Mouse (Mus musculus) forebrain, embryonic 12.5 days (tissue): ENCODE data around the gene Nagk. TPM values are rescaled to one million over a fixed set of nuclear protein-coding genes. Genes with fewer than 3 reads are reported as not detected.
A peak's percentile ranks its signal among the peaks of the same experiment; 100 is the strongest.

Source experiments
- ATAC-seq: fragments of 200-750 bp; cut with Nextera tagmentation; 2 replicates; pipeline ENCODE4 v1.8.0; 2017; ENCODE audit warnings: moderate TSS enrichment; ENCODE audit not compliant: low FRiP score
- H3K27ac ChIP-seq: fragments of 300-500 bp; sonication (generic); 2 replicates; pipeline ENCODE4 v1.5.1; 2016; ENCODE audit warnings: mild to moderate bottlenecking
- H3K27me3 ChIP-seq: fragments of 300-500 bp; sonication (generic); 2 replicates; pipeline ENCODE4 v1.6.1; 2016; ENCODE audit warnings: mild to moderate bottlenecking
- H3K36me3 ChIP-seq: fragments of 300-500 bp; sonication (generic); replicated peaks from 2 replicates; pipeline ENCODE4 v1.6.1; 2016; ENCODE audit warnings: mild to moderate bottlenecking
- H3K4me1 ChIP-seq: fragments of 300-500 bp; sonication (generic); 2 replicates; pipeline ENCODE4 v1.6.1; 2016
- H3K4me2 ChIP-seq: fragments of 300-500 bp; sonication (generic); 2 replicates; pipeline ENCODE4 v1.6.1; 2016; ENCODE audit warnings: mild to moderate bottlenecking, moderate library complexity
- H3K4me3 ChIP-seq: fragments of 300-500 bp; sonication (generic); replicated peaks from 2 replicates; pipeline ENCODE4 v1.5.1; 2016; ENCODE audit warnings: mild to moderate bottlenecking
- H3K9ac ChIP-seq: fragments of 300-500 bp; sonication (generic); 2 replicates; pipeline ENCODE4 v1.6.1; 2016; ENCODE audit warnings: mild to moderate bottlenecking
- H3K9me3 ChIP-seq: fragments of 300-500 bp; sonication (generic); 2 replicates; pipeline ENCODE4 v1.6.1; 2016
- WGBS: fragments of 180-500 bp; shearing (Covaris S2); methylation state at CpG from one replicate; pipeline ENCODE4 v1.1.7; 2016; 5-methylcytosine and 5-hydroxymethylcytosine counted together
- polyA plus RNA-seq: library from polyadenylated mRNA; unstranded; fragments of >200 nt; fragmentation: Nextera tagmentation; extraction: Ambion mirVana; gene quantifications from 2 replicates; pipeline ENCODE4 v1.2.1, GENCODE M21; 2016

Nagk gene
- polyA plus RNA-seq: 49.4 and 49.9 TPM in 2 replicates

DNA sequence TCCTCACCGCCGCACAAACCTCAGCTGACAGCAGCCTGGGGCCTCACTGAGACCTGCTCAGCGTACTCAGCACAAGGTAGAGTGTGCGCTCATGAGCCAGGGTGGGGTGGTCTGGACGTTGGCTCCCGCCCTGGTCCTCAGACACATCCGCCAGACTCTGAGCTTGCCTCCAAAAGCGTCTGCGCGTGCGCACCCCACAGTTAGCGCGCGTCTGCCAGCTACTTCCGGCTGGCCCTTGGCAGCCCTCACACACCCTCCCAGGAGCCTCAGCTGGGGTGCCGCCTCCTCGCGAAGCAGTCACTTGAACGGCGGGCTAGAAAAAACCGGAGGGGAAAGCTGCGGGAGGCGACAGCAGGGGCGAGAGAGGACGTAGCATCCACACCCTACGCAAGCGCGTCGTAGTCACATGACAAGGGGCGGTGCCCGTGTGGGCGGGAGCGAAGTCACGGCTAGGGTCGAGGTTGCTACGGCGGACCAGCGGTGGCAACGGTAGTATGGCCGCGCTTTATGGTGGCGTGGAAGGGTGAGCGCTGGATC is at the start of gene Nagk:
Gene Nagk (plus strand): TSS at position 223 of the 537 bp plus-strand sequence.
- Histone ChIP-seq H3K4me3 (peak within 1 kb of the TSS; percentile 73), H3K9me3 (no peaks in the 10 kb centered on the region), H3K4me1 (peaks cover 10% of the 10 kb centered on the region), H3K27me3 (peaks cover 4% of the 10 kb centered on the region; the same call in 1 of the 2 replicates), H3K9ac (peak within 1 kb of the TSS; percentile 79), H3K36me3 (peaks cover 4% of the 10 kb centered on the region; the same call in 1 of the 2 replicates), H3K27ac (peak within 1 kb of the TSS; percentile 97), H3K4me2 (peak within 1 kb of the TSS; percentile 81)
- ATAC-seq: peak; percentile 95
- WGBS: under 1% methylated on average over 43 of the region's 43 CpGs

GRCm38 (mm10) chr6:83745466-83745865 is 49.3 kb upstream of the Nagk start:
- Histone ChIP-seq H3K9me3 (no peaks in the 10 kb centered on the region), H3K27me3 (peaks cover 33% of the 10 kb centered on the region; the same call in 1 of the 2 replicates), H3K4me1 (peaks cover 7% of the 10 kb centered on the region), H3K4me2 (no peak overlapping the region), H3K27ac (no peak overlapping the region), H3K9ac (no peak overlapping the region), H3K36me3 (no peaks in the 10 kb centered on the region), H3K4me3 (no peak overlapping the region)
- 41% methylated on average over 2 of the region's 2 CpGs for WGBS
- ATAC-seq: no peak

- ATAC-seq: no peak
- Histone ChIP-seq H3K4me1 (peaks cover 7% of the 10 kb centered on the region), H3K27ac (no peak overlapping the region), H3K4me2 (no peak overlapping the region), H3K9me3 (no peaks in the 10 kb centered on the region), H3K27me3 (peaks cover 59% of the 10 kb centered on the region), H3K9ac (no peak overlapping the region), H3K36me3 (no peaks in the 10 kb centered on the region), H3K4me3 (no peak overlapping the region)
- 54% methylated on average over 3 of the region's 3 CpGs for WGBS
Observed at GRCm38 (mm10) chr6:83749286-83749685, 45.5 kb upstream of the Nagk start.

DNA sequence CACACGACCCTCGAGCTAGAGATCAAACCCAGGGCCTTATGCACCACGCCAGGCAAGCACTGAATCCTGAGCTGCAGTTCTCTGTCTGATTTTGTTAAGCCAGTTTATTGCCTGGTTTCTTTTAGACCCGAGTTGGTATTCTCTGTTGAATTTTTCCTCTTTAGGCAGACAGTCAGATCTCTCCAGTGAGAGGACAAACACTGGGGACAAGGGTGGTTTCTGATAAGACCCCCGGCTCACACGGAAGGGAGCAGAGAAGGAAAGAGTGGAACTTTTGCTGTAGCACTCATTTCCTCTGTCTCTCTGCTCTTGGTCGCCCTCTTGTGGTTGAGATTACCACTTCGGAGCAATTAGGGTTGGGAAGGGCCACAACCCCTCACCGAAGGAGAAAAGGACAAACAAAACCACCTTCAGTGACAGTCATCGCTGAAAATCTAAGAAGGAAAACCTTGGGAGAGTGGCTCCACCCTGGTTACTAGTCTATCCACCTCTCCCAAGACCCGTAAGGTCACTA is 44.6 kb upstream of the Nagk start:
- Histone ChIP-seq H3K9me3 (no peaks in the 10 kb centered on the region), H3K4me2 (no peak overlapping the region), H3K36me3 (no peaks in the 10 kb centered on the region), H3K27ac (no peak overlapping the region), H3K4me1 (peaks cover 7% of the 10 kb centered on the region), H3K4me3 (no peak overlapping the region), H3K9ac (no peak overlapping the region), H3K27me3 (peaks cover 60% of the 10 kb centered on the region)
- 8% methylated on average over 11 of the region's 11 CpGs for WGBS
- ATAC-seq: no peak

- no peak overlapping the region for H3K9ac ChIP-seq
- H3K4me3 ChIP-seq: no peak overlapping the region
- 74% methylated on average over 9 of the region's 9 CpGs for WGBS
- peaks cover 89% of the 10 kb centered on the region for H3K27me3 ChIP-seq
- H3K9me3 ChIP-seq: no peaks in the 10 kb centered on the region
- ATAC-seq: no peak
- no peaks in the 10 kb centered on the region for H3K4me1 ChIP-seq
- H3K36me3 ChIP-seq: no peaks in the 10 kb centered on the region
- no peak overlapping the region for H3K27ac ChIP-seq
- H3K4me2 ChIP-seq: no peak overlapping the region
Observed at GRCm38 (mm10) chr6:83756051-83756450, 38.7 kb upstream of the Nagk start.

DNA sequence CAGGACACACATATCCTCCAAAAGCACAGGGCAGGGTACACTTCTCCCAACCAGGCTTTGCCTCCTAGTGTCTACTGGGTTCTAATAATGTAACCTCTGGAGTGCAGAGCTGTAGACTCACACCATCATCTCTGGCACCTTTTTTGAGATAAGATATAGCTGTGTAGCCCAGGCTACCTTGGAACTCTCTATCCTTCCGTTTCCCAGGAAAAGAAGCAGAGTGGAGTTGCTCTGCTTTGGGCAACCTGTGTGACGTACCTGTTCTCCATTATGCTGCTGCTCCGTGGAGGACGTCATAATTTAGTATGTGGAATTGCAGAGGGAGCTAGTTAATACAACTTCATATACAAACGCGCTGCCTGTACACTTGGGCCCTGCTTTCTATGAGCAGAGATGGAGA is 32.4 kb upstream of the Nagk start, which contains the start of gene Ankrd53:
Gene Ankrd53 (plus strand): TSS at position 301 of the 400 bp plus-strand sequence.
- Histone ChIP-seq H3K27me3 (peaks cover 72% of the 10 kb centered on the region), H3K36me3 (no peaks in the 10 kb centered on the region), H3K4me3 (peak within 1 kb of the TSS; percentile 29), H3K9me3 (no peaks in the 10 kb centered on the region), H3K27ac (no peak within 1 kb of the TSS), H3K4me1 (peaks cover 9% of the 10 kb centered on the region), H3K9ac (no peak within 1 kb of the TSS), H3K4me2 (peak within 1 kb of the TSS; percentile 55)
- WGBS: 18% methylated on average over 6 of the region's 6 CpGs
- ATAC-seq: no peak

DNA sequence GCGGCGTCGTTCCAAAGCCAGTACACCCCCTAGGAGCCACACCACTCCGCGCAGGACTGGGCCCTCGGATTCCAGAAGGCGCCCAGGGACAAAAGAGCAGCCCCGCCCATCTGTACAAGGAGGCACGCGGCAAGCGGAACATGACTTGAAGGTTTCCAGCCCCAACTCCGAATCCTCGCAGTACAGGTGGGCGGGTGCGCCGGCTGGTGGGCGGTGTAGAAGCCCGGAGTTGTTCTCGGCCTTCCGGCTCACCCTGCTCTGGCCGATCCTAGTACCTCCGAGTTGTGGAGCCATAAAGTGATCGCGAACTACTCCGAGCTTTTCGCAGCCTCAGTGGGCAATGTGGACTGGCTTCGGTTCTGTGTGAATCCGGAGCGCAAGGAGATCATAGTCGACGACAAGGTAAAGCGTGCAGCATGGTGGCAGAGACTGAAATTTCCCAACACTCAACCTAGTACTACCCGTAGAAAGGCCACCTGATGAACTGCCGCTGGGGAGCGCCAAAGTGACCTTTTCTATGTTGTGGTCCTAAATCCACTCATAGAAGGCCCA is 31.8 kb upstream of the Nagk start:
- H3K4me3 ChIP-seq: peak overlapping the region; percentile 29
- H3K9me3 ChIP-seq: no peaks in the 10 kb centered on the region
- no peak overlapping the region for H3K9ac ChIP-seq
- peaks cover 9% of the 10 kb centered on the region for H3K4me1 ChIP-seq
- no peak overlapping the region for H3K27ac ChIP-seq
- peaks cover 3% of the 10 kb centered on the region; the same call in 1 of the 2 replicates for H3K36me3 ChIP-seq
- ATAC-seq: 0 out of 2 replicates have a peak, but pooled peaks have one; percentile 46
- H3K4me2 ChIP-seq: peak overlapping the region; percentile 55
- peaks cover 66% of the 10 kb centered on the region for H3K27me3 ChIP-seq
- WGBS: under 1% methylated on average over 35 of the region's 35 CpGs

DNA sequence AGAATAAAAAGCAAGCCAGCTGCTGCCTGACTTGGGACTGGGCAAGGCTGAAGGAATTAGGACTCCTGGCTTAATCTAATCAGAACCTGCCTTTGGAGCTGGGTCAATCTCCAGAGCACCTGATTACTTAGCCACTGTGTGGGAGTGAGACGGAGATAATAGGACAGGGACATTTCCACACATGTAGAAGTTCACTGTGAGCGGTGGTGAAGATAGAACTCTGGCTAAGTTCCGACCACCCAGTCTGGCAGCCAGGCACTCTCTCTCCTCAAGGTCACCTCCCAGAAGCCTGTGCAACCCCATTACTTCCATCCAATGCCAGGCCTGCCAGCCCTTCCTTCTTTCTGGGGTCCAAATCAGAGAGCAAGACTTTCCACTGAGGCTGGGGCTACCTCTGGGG is 27.8 kb upstream of the Nagk start:
- H3K4me2 ChIP-seq: no peak overlapping the region
- peaks cover 27% of the 10 kb centered on the region for H3K27me3 ChIP-seq
- H3K27ac ChIP-seq: no peak overlapping the region
- no peak for ATAC-seq
- peaks cover 33% of the 10 kb centered on the region for H3K36me3 ChIP-seq
- no peak overlapping the region for H3K9ac ChIP-seq
- no peaks in the 10 kb centered on the region for H3K9me3 ChIP-seq
- 99% methylated on average over 3 of the region's 3 CpGs for WGBS
- H3K4me1 ChIP-seq: peaks cover 9% of the 10 kb centered on the region
- H3K4me3 ChIP-seq: no peak overlapping the region

DNA sequence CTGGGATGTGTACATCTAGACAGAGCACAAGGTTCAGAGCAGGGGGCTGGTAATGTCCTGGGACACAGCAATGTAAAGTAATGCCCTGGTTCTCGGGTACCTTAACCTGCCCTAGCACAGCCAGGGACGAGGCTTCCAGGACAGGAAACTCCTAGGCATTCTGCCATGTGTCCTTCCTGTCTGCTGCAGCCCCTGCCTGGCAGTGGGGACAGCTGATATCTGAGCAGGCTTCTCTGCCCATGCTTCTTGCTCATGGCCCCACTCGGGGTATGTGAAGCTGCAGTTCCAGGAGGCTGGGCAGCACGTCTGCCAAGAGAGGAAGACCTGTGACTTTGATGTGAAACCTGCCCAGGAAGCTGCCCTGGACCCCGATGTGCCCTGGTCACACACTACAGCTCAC is 26.3 kb upstream of the Nagk start:
- no peak overlapping the region for H3K9ac ChIP-seq
- 84% methylated on average over 5 of the region's 5 CpGs for WGBS

DNA sequence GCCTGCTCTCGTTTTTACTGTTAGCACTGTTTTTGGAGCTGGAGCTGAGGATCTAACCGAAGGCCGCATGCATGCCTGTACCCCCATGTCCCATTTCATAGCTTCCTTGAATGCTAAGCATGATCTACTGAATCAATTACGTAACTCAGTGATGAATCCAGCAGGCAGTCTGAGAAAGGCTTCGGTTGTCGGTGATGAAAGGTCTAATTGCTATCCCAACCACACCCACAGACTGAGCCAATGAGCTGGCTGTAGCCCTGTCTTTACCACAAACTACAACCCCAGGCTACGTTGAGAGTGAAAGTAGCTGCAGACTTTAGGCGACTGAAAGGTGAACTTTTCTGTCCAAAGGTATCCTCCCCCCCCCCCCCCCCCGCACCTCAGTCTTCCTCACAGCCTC is 20.7 kb upstream of the Nagk start:
- peaks cover 21% of the 10 kb centered on the region for H3K4me1 ChIP-seq
- peak overlapping the region; percentile 84 for H3K4me2 ChIP-seq
- H3K27ac ChIP-seq: no peak overlapping the region
- WGBS: 66% methylated on average over 9 of the region's 9 CpGs
- no peak for ATAC-seq
- peaks cover 26% of the 10 kb centered on the region for H3K36me3 ChIP-seq
- H3K4me3 ChIP-seq: peak overlapping the region; percentile 89
- H3K9ac ChIP-seq: peak overlapping the region; percentile 90; the same call in 1 of the 2 replicates
- no peaks in the 10 kb centered on the region for H3K9me3 ChIP-seq
- H3K27me3 ChIP-seq: no peaks in the 10 kb centered on the region

More for the DNA sequence above, 26.3 kb upstream of the Nagk start:
- H3K27ac ChIP-seq: no peak overlapping the region
- no peak overlapping the region for H3K4me2 ChIP-seq
- no peak for ATAC-seq
- peaks cover 12% of the 10 kb centered on the region for H3K27me3 ChIP-seq
- H3K36me3 ChIP-seq: peaks cover 41% of the 10 kb centered on the region
- H3K9me3 ChIP-seq: no peaks in the 10 kb centered on the region
- H3K4me3 ChIP-seq: no peak overlapping the region
- peaks cover 4% of the 10 kb centered on the region; the same call in 1 of the 2 replicates for H3K4me1 ChIP-seq

DNA sequence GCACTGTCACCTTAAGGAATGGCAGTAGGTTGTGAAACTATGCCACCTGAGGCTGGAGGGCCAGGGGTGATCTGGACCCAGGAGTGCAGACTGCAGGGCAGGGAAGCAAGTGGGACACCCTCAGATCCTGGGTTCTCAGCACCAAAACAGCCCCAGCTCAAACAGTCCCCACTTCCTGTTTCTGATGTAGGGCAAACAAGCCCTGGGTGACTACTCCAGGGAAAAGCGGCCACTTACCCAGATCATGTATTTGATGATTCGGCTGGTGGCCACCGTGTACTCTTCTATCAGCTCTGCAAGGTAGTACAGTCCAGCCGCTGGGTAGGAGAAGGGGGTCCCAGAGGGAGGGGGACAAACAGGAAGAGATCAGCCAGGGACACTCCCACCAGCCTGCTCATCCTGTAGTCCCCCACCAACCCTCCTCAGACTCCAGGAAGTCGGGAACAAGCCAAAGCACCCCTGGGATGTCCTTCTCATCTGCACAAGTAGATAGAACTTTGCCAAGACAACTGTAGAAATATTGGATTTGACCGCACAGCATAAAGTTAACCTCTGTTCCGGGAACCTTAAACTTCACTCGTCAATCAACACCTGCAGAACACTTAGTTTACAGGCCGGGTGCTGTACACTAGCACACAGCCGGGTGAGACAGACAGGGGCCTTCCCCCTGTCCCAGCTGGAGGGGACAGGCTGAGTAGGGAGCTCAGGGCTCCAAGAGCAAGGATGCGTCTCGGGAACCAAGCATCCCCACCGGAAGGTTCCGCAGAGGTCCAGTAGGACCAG is 19.8 kb upstream of the Nagk start:
- Histone ChIP-seq H3K27me3 (no peaks in the 10 kb centered on the region), H3K4me1 (peaks cover 21% of the 10 kb centered on the region), H3K27ac (peak overlapping the region; percentile 71), H3K9me3 (no peaks in the 10 kb centered on the region), H3K9ac (peak overlapping the region; percentile 90), H3K4me2 (peak overlapping the region; percentile 84), H3K4me3 (peak overlapping the region; percentile 89), H3K36me3 (peaks cover 23% of the 10 kb centered on the region)
- peak; percentile 31 for ATAC-seq
- WGBS: 2% methylated on average over 14 of the region's 14 CpGs

DNA sequence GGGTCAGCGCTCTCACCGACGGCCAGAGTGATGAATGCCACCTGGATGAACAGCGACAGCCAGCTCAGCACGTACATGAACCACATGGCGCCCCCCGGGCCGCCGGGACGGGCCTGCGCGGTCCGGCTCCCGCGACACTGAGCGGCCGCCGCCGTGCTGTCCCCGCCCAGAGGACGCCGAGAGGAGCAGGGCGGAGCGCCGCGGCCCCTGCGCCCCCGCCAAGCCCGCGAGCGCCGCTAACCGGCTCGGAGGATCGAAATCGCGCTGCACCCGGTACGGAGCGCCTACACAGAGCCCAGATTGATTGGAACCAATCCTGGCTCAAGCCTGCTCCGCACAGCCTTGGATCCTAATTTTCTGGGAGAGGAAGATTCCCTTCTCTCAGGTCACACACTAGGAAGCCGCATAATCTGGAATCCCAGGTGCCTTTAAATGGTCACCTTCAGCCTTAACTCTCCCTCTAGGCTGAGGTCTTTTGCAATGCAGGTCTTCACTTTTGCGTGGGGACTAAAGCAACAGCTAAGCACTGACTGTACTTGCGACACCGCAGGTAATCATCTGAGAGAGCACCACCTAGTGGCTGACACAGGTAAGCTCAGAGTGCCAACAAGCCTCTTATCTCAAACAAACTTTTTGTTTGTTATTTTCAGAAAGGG is 19.0 kb upstream of the Nagk start, which contains the start of gene Tex261:
Gene Tex261 (minus strand): TSS at position 176 of the 656 bp plus-strand sequence.
- Histone ChIP-seq H3K9ac (peak within 1 kb of the TSS; percentile 90), H3K4me3 (peak within 1 kb of the TSS; percentile 89), H3K27me3 (no peaks in the 10 kb centered on the region), H3K9me3 (no peaks in the 10 kb centered on the region), H3K36me3 (peaks cover 18% of the 10 kb centered on the region), H3K4me1 (peaks cover 21% of the 10 kb centered on the region), H3K27ac (peak within 1 kb of the TSS; percentile 71), H3K4me2 (peak within 1 kb of the TSS; percentile 84)
- under 1% methylated on average over 42 of the region's 45 CpGs for WGBS
- ATAC-seq: peak; percentile 96
